Mouse (Mus musculus) R1 (cell line): ENCODE results near the gene Ofd1.

ENCODE experiments used
- DNase-seq: peaks from one replicate; pipeline ENCODE4 v3.0.0-alpha.2; 2018; ENCODE audit warnings: low read depth, low spot score

Ofd1 gene

GRCm38 (mm10) chrX:166440616-166441063 lies at the start of gene Ofd1:
Ofd1 (minus strand) TSS chrX:166440704.
- peak; percentile 93 for DNase-seq

GRCm38 (mm10) chrX:166479365-166479983 lies 39.0 kb upstream of the Ofd1 start, which contains the start of gene Rab9:
Rab9 (minus strand) TSS chrX:166479867.
- peak; percentile 95 for DNase-seq

- peak; percentile 23 for DNase-seq
These were observed 38.3 kb upstream of the Ofd1 start for GRCm38 (mm10) chrX:166478631-166479364.

GRCm38 (mm10) chrX:166477393-166477792 lies 36.9 kb upstream of the Ofd1 start:
- no peak for DNase-seq

GRCm38 (mm10) chrX:166472612-166473011 lies 32.1 kb upstream of the Ofd1 start:
- DNase-seq = no peak

GRCm38 (mm10) chrX:166468321-166468720 lies 27.8 kb upstream of the Ofd1 start:
- DNase-seq = no peak

GRCm38 (mm10) chrX:166455525-166455924 lies 15.0 kb upstream of the Ofd1 start:
- DNase-seq = no peak

GRCm38 (mm10) chrX:166454331-166454730 lies 13.8 kb upstream of the Ofd1 start:
- peak; percentile 20 for DNase-seq

- no peak for DNase-seq
These were observed 13.0 kb upstream of the Ofd1 start for GRCm38 (mm10) chrX:166453532-166453931.

GRCm38 (mm10) chrX:166444552-166444951 lies 4.0 kb upstream of the Ofd1 start:
- no peak for DNase-seq

- no peak for DNase-seq
These were observed 378 bp downstream of the Ofd1 start, which contains the start of gene Trappc2 for GRCm38 (mm10) chrX:166440036-166440615. Trappc2 (plus strand) TSS chrX:166440574.

- no peak for DNase-seq
These were observed 5.7 kb downstream of the Ofd1 start for GRCm38 (mm10) chrX:166434812-166435211.

GRCm38 (mm10) chrX:166416196-166416595 lies 24.3 kb downstream of the Ofd1 start:
- peak; percentile 74 for DNase-seq

- DNase-seq = no peak
These were observed 32.6 kb downstream of the Ofd1 start for GRCm38 (mm10) chrX:166407865-166408264.

- DNase-seq = peak; percentile 49
These were observed 46.8 kb downstream of the Ofd1 start for GRCm38 (mm10) chrX:166393753-166394152.

GRCm38 (mm10) chrX:166386656-166387055 lies 53.8 kb downstream of the Ofd1 start:
- no peak for DNase-seq

GRCm38 (mm10) chrX:166384935-166385334 lies 55.6 kb downstream of the Ofd1 start:
- no peak for DNase-seq

- DNase-seq = no peak
These were observed 56.9 kb downstream of the Ofd1 start for GRCm38 (mm10) chrX:166383606-166384005.

GRCm38 (mm10) chrX:166378652-166379051 lies 61.9 kb downstream of the Ofd1 start:
- DNase-seq = no peak

- DNase-seq = no peak
These were observed 63.7 kb downstream of the Ofd1 start for GRCm38 (mm10) chrX:166376681-166377328.

- DNase-seq = no peak
These were observed 74.9 kb downstream of the Ofd1 start for GRCm38 (mm10) chrX:166365458-166366213.
